21 mouse cellular contexts compared by ENCODE assay signal in genomic region chr10:101039034-101039433, GRCm38 (mm10).
DNase-seq lines count a peak whose midpoint lies in the region; ATAC-seq and TF ChIP-seq lines count a peak whose summit lies in the region.
"Had no signal": no experiment of that assay in that cellular context is flagged by ENCODE, and none has a peak within 500 bp of the region (broad histone marks: within the 10 kb centered on the region; RNA-seq: fewer than 3 reads in every experiment).

No protein-coding gene starts in this region.

- no peak overlapping the region for H3K9ac ChIP-seq in midbrain, embryonic 13.5 days (replicated peaks)
- no peak overlapping the region for H3K9ac ChIP-seq in midbrain, embryonic 11.5 days (ENCODE audit: low read length)
- H3K9ac ChIP-seq in MEL (ENCODE audit: control insufficient read depth, low read depth, low read length, poor library complexity, severe bottlenecking), result no peak overlapping the region
- H3K9ac ChIP-seq in midbrain, embryonic 16.5 days (ENCODE audit: low read depth, low read length), result no peak overlapping the region
- H3K9ac ChIP-seq: embryonic facial prominence, embryonic 12.5 days; embryonic facial prominence, embryonic 15.5 days; forebrain, postnatal 0 days; hindbrain, embryonic 12.5 days; hindbrain, embryonic 15.5 days had no signal

- TF ChIP-seq RAD21 in MEL (IDR thresholded peaks at IDR 0.05; ENCODE audit: low read depth, low read length), result no peak

- no peak for TF ChIP-seq CTCF in MEL (IDR thresholded peaks at IDR 0.05 in 2 of 3, conservative IDR thresholded peaks at IDR 0.05 in 1 of 3; ENCODE audit: control insufficient read depth in 1 of 3, insufficient read depth in 1 of 3, low read depth in 2 of 3, low read length in 3 of 3, poor library complexity in 1 of 3, severe bottlenecking in 1 of 3)

- H3K4me3 ChIP-seq in midbrain, embryonic 13.5 days (replicated peaks), result no peak overlapping the region
- H3K4me3 ChIP-seq in midbrain, embryonic 11.5 days (ENCODE audit: low read depth, low read length), result no peak overlapping the region
- no peak overlapping the region for H3K4me3 ChIP-seq in MEL (ENCODE audit: control insufficient read depth in 1 of 2, insufficient read depth in 1 of 2, low read depth in 2 of 2, low read length in 2 of 2)
- H3K4me3 ChIP-seq in midbrain, embryonic 16.5 days (ENCODE audit: low read depth, low read length), result no peak overlapping the region
- H3K4me3 ChIP-seq: embryonic facial prominence, embryonic 12.5 days; embryonic facial prominence, embryonic 15.5 days; gastrocnemius, adult 2 months; hindbrain, embryonic 12.5 days; hindbrain, embryonic 15.5 days had no signal

- TF ChIP-seq POLR2A in MEL (IDR thresholded peaks at IDR 0.05; ENCODE audit: control insufficient read depth in 1 of 2, insufficient read depth in 1 of 2, low read depth in 1 of 2, low read length in 2 of 2, poor library complexity in 1 of 2), result no peak

- no peak overlapping the region for H3K27ac ChIP-seq in midbrain, embryonic 13.5 days
- no peak overlapping the region for H3K27ac ChIP-seq in midbrain, embryonic 11.5 days (ENCODE audit: low read depth, low read length)
- H3K27ac ChIP-seq in MEL (ENCODE audit: control insufficient read depth, low read depth, low read length), result no peak overlapping the region
- 0 out of 2 replicates have a peak overlapping the region, but pooled peaks have one; percentile 37 for H3K27ac ChIP-seq in midbrain, embryonic 16.5 days (ENCODE audit: low read length)
- H3K27ac ChIP-seq: embryonic facial prominence, embryonic 12.5 days; embryonic facial prominence, embryonic 15.5 days; gastrocnemius, adult 2 months; hindbrain, embryonic 12.5 days; hindbrain, embryonic 15.5 days had no signal

- TF ChIP-seq EP300 in MEL (IDR thresholded peaks at IDR 0.05; ENCODE audit: low read depth in 1 of 2, low read length in 2 of 2), result peak; percentile 76 to 79; a peak in 3 of 4 replicates

- H3K4me2 ChIP-seq in midbrain, embryonic 13.5 days (replicated peaks), result no peak overlapping the region
- H3K4me2 ChIP-seq in midbrain, embryonic 11.5 days, result no peak overlapping the region
- no peak overlapping the region for H3K4me2 ChIP-seq in midbrain, embryonic 16.5 days (ENCODE audit: low read length)
- H3K4me2 ChIP-seq: embryonic facial prominence, embryonic 12.5 days; embryonic facial prominence, embryonic 15.5 days; heart, embryonic 11.5 days; hindbrain, embryonic 12.5 days; hindbrain, embryonic 15.5 days had no signal

- 0 out of 2 replicates have a peak, but pooled peaks have one; percentile 30 for ATAC-seq in midbrain, embryonic 13.5 days
- ATAC-seq in midbrain, embryonic 11.5 days (ENCODE audit: low FRiP score), result no peak
- ATAC-seq in common myeloid progenitor, adult 5-6 weeks (replicated peaks; ENCODE audit: low read depth, poor library complexity, severe bottlenecking), result peak; percentile 58; the same call in 1 of the 2 replicates
- ATAC-seq in midbrain, embryonic 16.5 days, result peak; percentile 67; the same call in 1 of the 2 replicates
- ATAC-seq: forebrain, embryonic 14.5 days; forebrain, postnatal 0 days had no signal

- H3K9me3 ChIP-seq in midbrain, embryonic 13.5 days, result no peaks in the 10 kb centered on the region
- H3K9me3 ChIP-seq in midbrain, embryonic 11.5 days (ENCODE audit: control insufficient read depth, low read length), result no peaks in the 10 kb centered on the region
- no peaks in the 10 kb centered on the region for H3K9me3 ChIP-seq in MEL (replicated peaks; ENCODE audit: insufficient read depth, low read length)
- H3K9me3 ChIP-seq in midbrain, embryonic 16.5 days (replicated peaks; ENCODE audit: control insufficient read depth, low read length, poor library complexity, severe bottlenecking), result no peaks in the 10 kb centered on the region
- H3K9me3 ChIP-seq: embryonic facial prominence, embryonic 12.5 days; embryonic facial prominence, embryonic 15.5 days; hindbrain, embryonic 12.5 days; hindbrain, embryonic 15.5 days had no signal

- 91% methylated on average over 1 of the region's 1 CpGs for WGBS in midbrain, embryonic 13.5 days
- WGBS in midbrain, embryonic 11.5 days, result 100% methylated on average over 1 of the region's 1 CpGs
- WGBS in midbrain, embryonic 16.5 days, result 80% methylated on average over 1 of the region's 1 CpGs

- no peaks in the 10 kb centered on the region for H3K4me1 ChIP-seq in midbrain, embryonic 13.5 days (replicated peaks)
- no peaks in the 10 kb centered on the region for H3K4me1 ChIP-seq in midbrain, embryonic 11.5 days (ENCODE audit: control insufficient read depth, insufficient read depth, low read length)
- no peaks in the 10 kb centered on the region for H3K4me1 ChIP-seq in MEL (ENCODE audit: control insufficient read depth in 1 of 2, insufficient read depth in 2 of 2, low read length in 2 of 2)
- H3K4me1 ChIP-seq in midbrain, embryonic 16.5 days (ENCODE audit: control insufficient read depth, insufficient read depth, low read length), result 0 out of 2 replicates have a peak, but pooled peaks cover 2% of the 10 kb centered on the region
- H3K4me1 ChIP-seq: embryonic facial prominence, embryonic 12.5 days; embryonic facial prominence, embryonic 15.5 days; hindbrain, embryonic 12.5 days; hindbrain, embryonic 15.5 days had no signal

- no peaks in the 10 kb centered on the region for H3K79me2 ChIP-seq in MEL (ENCODE audit: control insufficient read depth, insufficient read depth, low read length, poor library complexity)

- H3K27me3 ChIP-seq in midbrain, embryonic 13.5 days, result no peaks in the 10 kb centered on the region
- H3K27me3 ChIP-seq in midbrain, embryonic 11.5 days (ENCODE audit: control insufficient read depth, insufficient read depth, low read length), result no peaks in the 10 kb centered on the region
- no peaks in the 10 kb centered on the region for H3K27me3 ChIP-seq in MEL (ENCODE audit: control insufficient read depth in 1 of 2, insufficient read depth in 2 of 2, low read length in 2 of 2)
- H3K27me3 ChIP-seq in midbrain, embryonic 16.5 days (ENCODE audit: control insufficient read depth, insufficient read depth, low read depth, low read length), result no peaks in the 10 kb centered on the region
- H3K27me3 ChIP-seq: embryonic facial prominence, embryonic 12.5 days; embryonic facial prominence, embryonic 15.5 days; hindbrain, embryonic 12.5 days; hindbrain, embryonic 15.5 days had no signal

- no peaks in the 10 kb centered on the region for H3K36me3 ChIP-seq in midbrain, embryonic 13.5 days
- no peaks in the 10 kb centered on the region for H3K36me3 ChIP-seq in midbrain, embryonic 11.5 days (ENCODE audit: control insufficient read depth, insufficient read depth, low read length)
- no peaks in the 10 kb centered on the region for H3K36me3 ChIP-seq in MEL (ENCODE audit: control insufficient read depth in 1 of 2, insufficient read depth in 2 of 2, low read length in 2 of 2)
- H3K36me3 ChIP-seq in midbrain, embryonic 16.5 days (ENCODE audit: control insufficient read depth, insufficient read depth, low read length), result no peaks in the 10 kb centered on the region
- H3K36me3 ChIP-seq: embryonic facial prominence, embryonic 12.5 days; embryonic facial prominence, embryonic 15.5 days; hindbrain, embryonic 12.5 days; hindbrain, embryonic 15.5 days had no signal

- no peak for DNase-seq in midbrain, embryonic 11.5 days (ENCODE audit: low spot score, missing footprints)
- peak; percentile 40 for DNase-seq in MEL (ENCODE audit: low read depth, low spot score)
- DNase-seq in layer of hippocampus, postnatal 14 days (ENCODE audit: low spot score in 2 of 2), result no peak
- DNase-seq in left cerebral cortex, postnatal 10 days (ENCODE audit: extremely low spot score in 1 of 2, low spot score in 2 of 2), result no peak
- DNase-seq: adrenal gland, adult 2 months; adrenal gland, postnatal 14 days; cerebellum, adult 18-20 months; cerebellum, adult 9-10 months; gastrocnemius, adult 2 months; gastrocnemius, postnatal 14 days; heart, adult 11 months had no signal

- intact Hi-C loops in left cerebral cortex, postnatal 10 days (cut with DNase I), result no loop called here

TF ChIP-seq in MEL, 35 proteins besides CTCF, POLR2A, EP300 and RAD21:
- peak; percentile 44; the same call in 1 of the 2 replicates for TF ChIP-seq ETS1 (IDR thresholded peaks at IDR 0.05; ENCODE audit: low read depth, low read length)
- TF ChIP-seq MYB (IDR thresholded peaks at IDR 0.05; ENCODE audit: low read depth, low read length), result no peak
- peak; percentile 71 for TF ChIP-seq GATA1 (IDR thresholded peaks at IDR 0.05; ENCODE audit: low read depth, low read length)
- no peak for TF ChIP-seq MAX (IDR thresholded peaks at IDR 0.05; ENCODE audit: low read length)
- TF ChIP-seq TAL1 (IDR thresholded peaks at IDR 0.05; ENCODE audit: low read length), result peak; percentile 27; the same call in 1 of the 2 replicates
- TF ChIP-seq RCOR1 (IDR thresholded peaks at IDR 0.05; ENCODE audit: low read depth, low read length), result peak; percentile 68
- peak; percentile 92 for TF ChIP-seq TCF12 (IDR thresholded peaks at IDR 0.05; ENCODE audit: low read depth, low read length)
- no peak for TF ChIP-seq NELFE (IDR thresholded peaks at IDR 0.05; ENCODE audit: low read depth, low read length)
- TF ChIP-seq MYC (IDR thresholded peaks at IDR 0.05; ENCODE audit: low read depth, low read length), result no peak
TF ChIP-seq in MEL: peak in this region for 5.
